Mouse (Mus musculus): ENCODE results near the gene Nhlh2. TPM values are rescaled to one million over a fixed set of nuclear protein-coding genes. Genes with fewer than 3 reads are reported as not detected.

Nhlh2 gene
- 94.0 and 109 TPM in 2 replicates for polyA plus RNA-seq (2014; fragmentation: Nextera tagmentation; extraction: Ambion mirVana)

DNA sequence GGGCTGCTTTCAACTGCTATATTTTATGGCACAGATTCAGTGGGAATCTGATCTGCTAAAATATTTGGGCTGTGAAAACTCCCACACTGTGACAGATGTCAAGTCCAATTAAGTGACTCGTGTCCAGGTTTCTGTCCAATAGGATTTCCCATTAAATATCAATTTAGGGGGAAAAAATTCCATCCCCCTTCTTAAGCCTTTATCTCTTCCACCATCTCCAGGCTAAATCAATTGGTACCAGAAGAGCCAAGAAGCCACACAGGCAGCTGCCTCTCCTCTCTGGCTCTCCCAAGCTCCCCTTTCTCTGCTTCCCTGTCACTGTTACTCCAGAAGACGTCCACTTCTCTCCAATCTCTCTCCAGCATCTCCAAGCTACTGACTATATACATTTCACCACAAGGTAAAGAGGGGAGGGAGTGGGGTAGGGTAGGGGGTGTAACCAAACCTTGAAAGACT, at the start of gene Nhlh2:
Nhlh2 (plus strand) TSS at position 151 of the 456 bp plus-strand sequence.
- peak; percentile 35 for DNase-seq (ENCODE audit: low spot score)
- Histone ChIP-seq H3K27me3 (ENCODE audit: control insufficient read depth, insufficient read depth, low read length) (peaks cover 20% of the 10 kb centered on the region), H3K9ac (ENCODE audit: low read length) (peak within 1 kb of the TSS; percentile 62), H3K9me3 (ENCODE audit: control insufficient read depth, low read length) (no peaks in the 10 kb centered on the region), H3K36me3 (ENCODE audit: control insufficient read depth, insufficient read depth, low read length) (no peaks in the 10 kb centered on the region), H3K4me1 (ENCODE audit: control insufficient read depth, insufficient read depth, low read length) (0 out of 2 replicates have a peak, but pooled peaks cover 5% of the 10 kb centered on the region), H3K27ac (ENCODE audit: low read depth, low read length) (peak within 1 kb of the TSS; percentile 98), H3K4me2 (ENCODE audit: low read depth) (peak within 1 kb of the TSS; percentile 18), H3K4me3 (ENCODE audit: low read depth, low read length) (peak within 1 kb of the TSS; percentile 56)
- ATAC-seq (ENCODE audit: insufficient read depth, low FRiP score, low TSS enrichment), result no peak
- WGBS, result 17% methylated on average over 2 of the region's 2 CpGs

- Histone ChIP-seq H3K27ac (ENCODE audit: low read depth, low read length) (no peak overlapping the region), H3K4me2 (ENCODE audit: low read depth) (no peak overlapping the region), H3K36me3 (ENCODE audit: control insufficient read depth, insufficient read depth, low read length) (no peaks in the 10 kb centered on the region), H3K27me3 (ENCODE audit: control insufficient read depth, insufficient read depth, low read length) (no peaks in the 10 kb centered on the region), H3K9me3 (ENCODE audit: control insufficient read depth, low read length) (no peaks in the 10 kb centered on the region), H3K4me1 (ENCODE audit: control insufficient read depth, insufficient read depth, low read length) (peaks cover 8% of the 10 kb centered on the region), H3K9ac (ENCODE audit: low read length) (no peak overlapping the region), H3K4me3 (ENCODE audit: low read depth, low read length) (no peak overlapping the region)
- DNase-seq (ENCODE audit: low spot score), result no peak
- 90% methylated on average over 15 of the region's 15 CpGs for WGBS
- ATAC-seq (ENCODE audit: insufficient read depth, low FRiP score, low TSS enrichment), result no peak
Measured at GRCm38 (mm10) chr3:101961146-101961835, 48.6 kb upstream of the Nhlh2 start.

- Histone ChIP-seq H3K9ac (ENCODE audit: low read length) (no peak overlapping the region), H3K9me3 (ENCODE audit: control insufficient read depth, low read length) (no peaks in the 10 kb centered on the region), H3K4me3 (ENCODE audit: low read depth, low read length) (no peak overlapping the region), H3K36me3 (ENCODE audit: control insufficient read depth, insufficient read depth, low read length) (no peaks in the 10 kb centered on the region), H3K27ac (ENCODE audit: low read depth, low read length) (no peak overlapping the region), H3K4me2 (ENCODE audit: low read depth) (no peak overlapping the region), H3K27me3 (ENCODE audit: control insufficient read depth, insufficient read depth, low read length) (no peaks in the 10 kb centered on the region), H3K4me1 (ENCODE audit: control insufficient read depth, insufficient read depth, low read length) (peaks cover 21% of the 10 kb centered on the region)
- DNase-seq (ENCODE audit: low spot score), result no peak
- 35% methylated on average over 9 of the region's 9 CpGs for WGBS
- ATAC-seq (ENCODE audit: insufficient read depth, low FRiP score, low TSS enrichment), result no peak
Measured at GRCm38 (mm10) chr3:101963501-101963900, 46.4 kb upstream of the Nhlh2 start.

DNA sequence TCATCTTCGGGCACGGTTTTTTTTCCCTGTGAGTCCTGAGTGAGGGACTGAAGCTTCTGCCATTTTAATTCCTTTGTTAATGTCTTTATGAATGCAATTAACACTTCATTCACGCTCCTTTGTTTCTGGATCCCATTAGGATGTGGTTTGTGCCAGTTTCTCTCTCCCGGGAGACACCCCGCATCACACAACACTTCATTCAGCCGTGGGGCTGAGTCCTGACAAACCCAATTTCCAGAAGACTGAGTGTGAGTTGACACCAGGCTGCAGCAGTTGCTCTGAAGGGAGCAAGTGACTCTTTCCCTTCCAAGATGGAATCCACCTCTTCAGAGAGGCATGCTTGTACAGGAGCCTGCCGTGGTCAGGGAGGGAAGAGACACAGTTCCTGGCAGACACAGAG, 45.5 kb upstream of the Nhlh2 start:
- ATAC-seq (ENCODE audit: insufficient read depth, low FRiP score, low TSS enrichment) (no peak), DNase-seq (ENCODE audit: low spot score) (no peak)
- 35% methylated on average over 7 of the region's 7 CpGs for WGBS
- no peaks in the 10 kb centered on the region for H3K9me3 ChIP-seq (ENCODE audit: control insufficient read depth, low read length)
- H3K36me3 ChIP-seq (ENCODE audit: control insufficient read depth, insufficient read depth, low read length), result no peaks in the 10 kb centered on the region
- H3K4me3 ChIP-seq (ENCODE audit: low read depth, low read length), result no peak overlapping the region
- H3K9ac ChIP-seq (ENCODE audit: low read length), result no peak overlapping the region
- H3K4me2 ChIP-seq (ENCODE audit: low read depth), result no peak overlapping the region
- peaks cover 21% of the 10 kb centered on the region for H3K4me1 ChIP-seq (ENCODE audit: control insufficient read depth, insufficient read depth, low read length)
- H3K27ac ChIP-seq (ENCODE audit: low read depth, low read length), result no peak overlapping the region
- H3K27me3 ChIP-seq (ENCODE audit: control insufficient read depth, insufficient read depth, low read length), result no peaks in the 10 kb centered on the region

DNA sequence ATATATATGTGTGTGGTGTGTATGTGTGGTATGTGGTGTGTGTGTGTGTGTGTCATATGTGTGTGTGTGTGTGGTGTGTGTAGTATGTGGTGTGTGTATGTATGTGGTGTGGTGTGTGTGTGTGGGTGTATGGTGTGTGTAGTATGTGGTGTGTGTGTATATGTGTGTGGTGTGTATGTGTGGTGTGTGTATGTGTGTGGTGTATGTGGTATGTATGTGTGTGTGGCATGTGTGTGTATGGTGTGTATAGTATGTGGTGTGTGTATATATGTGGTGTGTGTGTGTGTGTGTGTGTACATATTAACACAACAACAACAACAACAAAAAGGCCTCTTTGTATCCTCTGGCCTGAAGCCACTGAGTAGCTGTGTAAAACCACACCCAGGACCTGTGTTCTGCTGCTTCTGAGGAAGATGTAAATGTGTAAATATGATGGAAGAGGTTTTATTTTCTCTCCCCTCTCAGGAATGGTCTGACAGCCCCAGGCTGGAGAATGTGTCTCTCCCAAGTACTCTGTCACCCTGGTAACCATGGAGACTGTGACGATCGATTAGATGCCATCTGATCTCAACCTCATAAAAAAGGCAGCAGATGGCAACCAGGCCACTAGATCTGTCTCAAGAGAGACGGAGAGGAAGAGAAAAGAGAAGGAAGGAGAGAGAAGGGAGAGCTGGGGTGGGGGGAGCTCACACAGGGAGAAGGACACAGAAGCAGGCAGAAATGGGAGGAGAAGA, 42.9 kb upstream of the Nhlh2 start:
- H3K27ac ChIP-seq (ENCODE audit: low read depth, low read length), result peak overlapping the region; percentile 82
- H3K9me3 ChIP-seq (ENCODE audit: control insufficient read depth, low read length), result no peaks in the 10 kb centered on the region
- H3K36me3 ChIP-seq (ENCODE audit: control insufficient read depth, insufficient read depth, low read length), result no peaks in the 10 kb centered on the region
- DNase-seq (ENCODE audit: low spot score), result peak; percentile 65
- WGBS, result 9% methylated on average over 3 of the region's 3 CpGs
- H3K27me3 ChIP-seq (ENCODE audit: control insufficient read depth, insufficient read depth, low read length), result no peaks in the 10 kb centered on the region
- ATAC-seq (ENCODE audit: insufficient read depth, low FRiP score, low TSS enrichment), result peak; percentile 80
- no peak overlapping the region for H3K4me3 ChIP-seq (ENCODE audit: low read depth, low read length)
- peaks cover 21% of the 10 kb centered on the region for H3K4me1 ChIP-seq (ENCODE audit: control insufficient read depth, insufficient read depth, low read length)
- no peak overlapping the region for H3K4me2 ChIP-seq (ENCODE audit: low read depth)
- H3K9ac ChIP-seq (ENCODE audit: low read length), result no peak overlapping the region

GRCm38 (mm10) chr3:101975337-101975736, 34.5 kb upstream of the Nhlh2 start:
- no peaks in the 10 kb centered on the region for H3K36me3 ChIP-seq (ENCODE audit: control insufficient read depth, insufficient read depth, low read length)
- ATAC-seq (ENCODE audit: insufficient read depth, low FRiP score, low TSS enrichment), result no peak

GRCm38 (mm10) chr3:101978299-101978994, 31.4 kb upstream of the Nhlh2 start:
- no peak overlapping the region for H3K9ac ChIP-seq (ENCODE audit: low read length)
- 86% methylated on average over 10 of the region's 10 CpGs for WGBS
- no peak overlapping the region for H3K4me2 ChIP-seq (ENCODE audit: low read depth)
- no peaks in the 10 kb centered on the region for H3K4me1 ChIP-seq (ENCODE audit: control insufficient read depth, insufficient read depth, low read length)
- no peak overlapping the region for H3K27ac ChIP-seq (ENCODE audit: low read depth, low read length)
- H3K9me3 ChIP-seq (ENCODE audit: control insufficient read depth, low read length), result no peaks in the 10 kb centered on the region
- no peaks in the 10 kb centered on the region for H3K27me3 ChIP-seq (ENCODE audit: control insufficient read depth, insufficient read depth, low read length)
- no peak overlapping the region for H3K4me3 ChIP-seq (ENCODE audit: low read depth, low read length)
- DNase-seq (ENCODE audit: low spot score) (no peak), ATAC-seq (ENCODE audit: insufficient read depth, low FRiP score, low TSS enrichment) (no peak)
- H3K36me3 ChIP-seq (ENCODE audit: control insufficient read depth, insufficient read depth, low read length), result no peaks in the 10 kb centered on the region

More at GRCm38 (mm10) chr3:101975337-101975736, 34.5 kb upstream of the Nhlh2 start:
- WGBS, result 90% methylated on average over 10 of the region's 10 CpGs
- no peaks in the 10 kb centered on the region for H3K9me3 ChIP-seq (ENCODE audit: control insufficient read depth, low read length)
- no peaks in the 10 kb centered on the region for H3K4me1 ChIP-seq (ENCODE audit: control insufficient read depth, insufficient read depth, low read length)
- no peaks in the 10 kb centered on the region for H3K27me3 ChIP-seq (ENCODE audit: control insufficient read depth, insufficient read depth, low read length)
- no peak overlapping the region for H3K9ac ChIP-seq (ENCODE audit: low read length)
- no peak overlapping the region for H3K4me3 ChIP-seq (ENCODE audit: low read depth, low read length)
- H3K27ac ChIP-seq (ENCODE audit: low read depth, low read length), result no peak overlapping the region
- no peak overlapping the region for H3K4me2 ChIP-seq (ENCODE audit: low read depth)
- DNase-seq (ENCODE audit: low spot score), result no peak

DNA sequence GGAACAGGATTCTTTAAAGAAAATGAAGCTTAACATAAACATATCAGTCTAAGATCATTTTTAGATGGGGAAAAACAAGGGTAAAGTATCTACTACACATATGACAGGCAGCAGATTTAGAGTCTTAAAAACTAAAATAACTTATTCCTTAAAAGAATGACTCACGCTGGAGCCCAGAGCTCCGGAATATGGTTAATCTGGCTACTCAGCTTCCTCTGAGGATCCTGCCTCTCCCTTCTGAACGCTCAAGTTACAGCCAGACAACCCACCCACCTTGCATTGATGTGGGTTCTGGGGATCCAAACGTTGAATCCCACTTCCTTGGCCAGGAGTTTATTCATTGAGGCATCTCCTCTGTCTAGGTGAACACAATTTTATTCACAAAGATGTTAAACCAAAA, 26.0 kb upstream of the Nhlh2 start:
- no peaks in the 10 kb centered on the region for H3K27me3 ChIP-seq (ENCODE audit: control insufficient read depth, insufficient read depth, low read length)
- DNase-seq (ENCODE audit: low spot score), result no peak
- WGBS, result 80% methylated on average over 4 of the region's 4 CpGs

More for the DNA sequence above, 26.0 kb upstream of the Nhlh2 start:
- ATAC-seq (ENCODE audit: insufficient read depth, low FRiP score, low TSS enrichment), result no peak
- H3K9ac ChIP-seq (ENCODE audit: low read length), result no peak overlapping the region
- H3K4me3 ChIP-seq (ENCODE audit: low read depth, low read length), result no peak overlapping the region
- H3K4me2 ChIP-seq (ENCODE audit: low read depth), result no peak overlapping the region
- no peaks in the 10 kb centered on the region for H3K4me1 ChIP-seq (ENCODE audit: control insufficient read depth, insufficient read depth, low read length)
- H3K9me3 ChIP-seq (ENCODE audit: control insufficient read depth, low read length), result no peaks in the 10 kb centered on the region
- no peaks in the 10 kb centered on the region for H3K36me3 ChIP-seq (ENCODE audit: control insufficient read depth, insufficient read depth, low read length)
- H3K27ac ChIP-seq (ENCODE audit: low read depth, low read length), result no peak overlapping the region
